ENCODE assay signal across 11 mouse cellular contexts in genomic region chr5:129164911-129165584, GRCm38 (mm10).
DNase-seq lines count a peak whose midpoint lies in the region; ATAC-seq and TF ChIP-seq lines count a peak whose summit lies in the region.
"Had no signal": no experiment of that assay in that cellular context is flagged by ENCODE, and none has a peak within 500 bp of the region (broad histone marks: within the 10 kb centered on the region; RNA-seq: fewer than 3 reads in every experiment).

No protein-coding gene starts in this region.

- WGBS in forebrain, embryonic 15.5 days: 87% methylated on average over 10 of the region's 10 CpGs
- 87% methylated on average over 10 of the region's 10 CpGs for WGBS in forebrain, postnatal 0 days

- H3K9ac ChIP-seq in forebrain, embryonic 15.5 days (replicated peaks): no peak overlapping the region
- H3K9ac ChIP-seq in forebrain, postnatal 0 days: no peak overlapping the region
- H3K9ac ChIP-seq: midbrain, embryonic 15.5 days had no signal

- no peaks in the 10 kb centered on the region for H3K9me3 ChIP-seq in forebrain, embryonic 15.5 days
- H3K9me3 ChIP-seq in forebrain, postnatal 0 days (ENCODE audit: low read length): no peaks in the 10 kb centered on the region
- H3K9me3 ChIP-seq: midbrain, embryonic 15.5 days had no signal

- no peak overlapping the region for H3K4me2 ChIP-seq in forebrain, embryonic 15.5 days (replicated peaks)
- H3K4me2 ChIP-seq in forebrain, postnatal 0 days (ENCODE audit: low read depth): no peak overlapping the region
- H3K4me2 ChIP-seq: midbrain, embryonic 15.5 days had no signal

- H3K27ac ChIP-seq in forebrain, embryonic 15.5 days (replicated peaks): peak overlapping the region; percentile 58
- H3K27ac ChIP-seq in forebrain, postnatal 0 days (ENCODE audit: low read depth, low read length): no peak overlapping the region
- H3K27ac ChIP-seq: midbrain, embryonic 15.5 days had no signal

- ATAC-seq in forebrain, embryonic 15.5 days (replicated peaks): no peak
- no peak for ATAC-seq in forebrain, postnatal 0 days
- ATAC-seq: midbrain, embryonic 15.5 days had no signal

- H3K36me3 ChIP-seq in forebrain, embryonic 15.5 days: no peaks in the 10 kb centered on the region
- no peaks in the 10 kb centered on the region for H3K36me3 ChIP-seq in forebrain, postnatal 0 days (ENCODE audit: insufficient read depth)
- H3K36me3 ChIP-seq: midbrain, embryonic 15.5 days had no signal

- no peak for DNase-seq in forebrain, postnatal 0 days
- DNase-seq in urinary bladder, postnatal 14 days (ENCODE audit: low spot score): peak; percentile 25
- DNase-seq in urinary bladder, adult 18-20 months (ENCODE audit: low spot score in 2 of 2): no peak
- DNase-seq in kidney, postnatal 4 days: peak; percentile 58 to 66
- no peak for DNase-seq in layer of hippocampus, postnatal 25 days (ENCODE audit: extremely low spot score in 1 of 2, low spot score in 1 of 2)
- no peak for DNase-seq in adipocyte (ENCODE audit: low spot score)
- DNase-seq in adrenal gland, postnatal 36 days: no peak
- DNase-seq: cerebellum, postnatal 10 days had no signal

- TF ChIP-seq CTCF in forebrain, postnatal 0 days (IDR thresholded peaks at IDR 0.05; ENCODE audit: low read depth): no peak

- H3K27me3 ChIP-seq in forebrain, embryonic 15.5 days: no peaks in the 10 kb centered on the region
- no peaks in the 10 kb centered on the region for H3K27me3 ChIP-seq in forebrain, postnatal 0 days (ENCODE audit: insufficient read depth, low read length)
- H3K27me3 ChIP-seq: midbrain, embryonic 15.5 days; Patski had no signal

- H3K4me1 ChIP-seq in forebrain, embryonic 15.5 days: no peaks in the 10 kb centered on the region
- no peaks in the 10 kb centered on the region for H3K4me1 ChIP-seq in forebrain, postnatal 0 days (ENCODE audit: insufficient read depth)
- H3K4me1 ChIP-seq: midbrain, embryonic 15.5 days had no signal

- no peak overlapping the region for H3K4me3 ChIP-seq in forebrain, embryonic 15.5 days
- no peak overlapping the region for H3K4me3 ChIP-seq in forebrain, postnatal 0 days (ENCODE audit: low read depth, low read length)
- H3K4me3 ChIP-seq: midbrain, embryonic 15.5 days had no signal

Comparison
In these comparisons a context has a peak if more than half of its experiments do, and no peak if none do; other contexts are left out.
1. DNase-seq: peak in urinary bladder, postnatal 14 days (single experiment) and kidney, postnatal 4 days (2 of 2); none in forebrain, postnatal 0 days (single experiment), urinary bladder, adult 18-20 months (0 of 2), layer of hippocampus, postnatal 25 days (0 of 2), adipocyte (single experiment) and adrenal gland, postnatal 36 days (0 of 2).